Mouse (Mus musculus): ENCODE data around the gene Olfr116. TPM values are rescaled to one million over a fixed set of nuclear protein-coding genes. Genes with fewer than 3 reads are reported as not detected.

Olfr116 gene
- not detected in 2 replicates for polyA plus RNA-seq (2015; fragmentation: Nextera tagmentation; extraction: Ambion mirVana)

DNA sequence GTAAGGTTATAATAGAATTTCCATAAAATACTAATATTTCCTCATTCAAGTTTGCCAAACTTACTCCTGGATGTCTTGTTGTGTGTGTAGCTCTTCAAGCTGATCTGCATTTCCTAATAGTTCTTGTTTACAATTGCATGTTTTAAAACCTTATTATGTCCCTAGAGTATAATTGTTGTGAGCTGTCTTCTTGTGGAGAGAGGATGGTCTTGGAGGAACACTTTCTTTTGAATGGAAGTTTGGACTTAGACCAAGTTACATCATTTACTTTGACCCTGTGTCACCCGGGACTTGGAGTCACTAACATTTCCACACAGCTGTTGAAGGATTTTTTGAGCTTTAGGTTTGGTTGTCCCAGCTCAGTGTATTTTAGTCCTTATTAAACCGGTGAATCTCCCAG lies at the start of gene Olfr116, which contains the start of gene Olfr115:
Gene Olfr116 (minus strand): TSS at position 191 of the 400 bp plus-strand sequence.
Gene Olfr115 (minus strand): TSS at position 101 of the 400 bp plus-strand sequence.
- H3K27ac ChIP-seq: no peak within 1 kb of the TSS
- H3K27me3 ChIP-seq: no peaks in the 10 kb centered on the region
- no peak for ATAC-seq
- H3K9me3 ChIP-seq (replicated peaks): peaks cover 5% of the 10 kb centered on the region; the same call in 1 of the 2 replicates
- no peak within 1 kb of the TSS for H3K9ac ChIP-seq
- H3K4me1 ChIP-seq: no peaks in the 10 kb centered on the region
- no peak within 1 kb of the TSS for H3K4me3 ChIP-seq
- H3K36me3 ChIP-seq (ENCODE audit: poor library complexity, severe bottlenecking): no peaks in the 10 kb centered on the region
- no peak within 1 kb of the TSS for H3K4me2 ChIP-seq
- WGBS: 77% methylated on average over 2 of the region's 2 CpGs

- Histone ChIP-seq H3K36me3 (ENCODE audit: poor library complexity, severe bottlenecking) (no peaks in the 10 kb centered on the region), H3K9ac (no peak within 1 kb of the TSS), H3K27me3 (no peaks in the 10 kb centered on the region), H3K27ac (no peak within 1 kb of the TSS), H3K9me3 (replicated peaks) (no peaks in the 10 kb centered on the region), H3K4me3 (no peak within 1 kb of the TSS), H3K4me1 (no peaks in the 10 kb centered on the region), H3K4me2 (no peak within 1 kb of the TSS)
- 67% methylated on average over 2 of the region's 2 CpGs for WGBS
- ATAC-seq: no peak
Measured at GRCm38 (mm10) chr17:37666688-37667087, 39.7 kb upstream of the Olfr116 start, which contains the start of gene Olfr118. Gene Olfr118 (plus strand): TSS chr17:37666988.

DNA sequence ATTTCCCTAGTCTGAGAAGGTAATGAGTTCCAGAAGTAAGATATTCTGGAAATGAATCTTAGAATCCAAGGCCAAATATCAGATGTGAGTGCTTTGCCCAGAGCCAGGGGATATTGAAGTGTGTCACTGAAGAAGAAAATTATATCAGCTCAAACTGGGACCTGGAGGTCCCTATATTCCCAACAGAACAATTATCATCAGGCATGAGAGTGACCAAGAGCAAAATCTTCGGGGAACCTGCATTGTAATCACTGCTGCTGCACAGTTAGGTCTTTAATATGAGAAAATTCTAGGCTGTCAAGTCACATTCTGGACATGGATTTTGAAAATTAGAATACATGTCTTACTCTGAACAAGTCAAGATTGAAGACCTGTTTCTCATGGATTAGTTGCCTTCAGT lies 36.7 kb upstream of the Olfr116 start, which contains the start of gene Olfr117:
Gene Olfr117 (minus strand): TSS at position 101 of the 400 bp plus-strand sequence.
- no peak within 1 kb of the TSS for H3K9ac ChIP-seq
- no peak within 1 kb of the TSS for H3K4me3 ChIP-seq
- no peaks in the 10 kb centered on the region for H3K27me3 ChIP-seq
- H3K4me1 ChIP-seq: no peaks in the 10 kb centered on the region
- H3K4me2 ChIP-seq: no peak within 1 kb of the TSS
- no peak within 1 kb of the TSS for H3K27ac ChIP-seq
- H3K36me3 ChIP-seq (ENCODE audit: poor library complexity, severe bottlenecking): no peaks in the 10 kb centered on the region
- 69% methylated on average over 1 of the region's 1 CpGs for WGBS
- H3K9me3 ChIP-seq (replicated peaks): no peaks in the 10 kb centered on the region
- no peak for ATAC-seq

- Histone ChIP-seq H3K27ac (no peak within 1 kb of the TSS), H3K36me3 (ENCODE audit: poor library complexity, severe bottlenecking) (no peaks in the 10 kb centered on the region), H3K4me2 (no peak within 1 kb of the TSS), H3K4me3 (no peak within 1 kb of the TSS), H3K4me1 (no peaks in the 10 kb centered on the region), H3K9me3 (replicated peaks) (no peaks in the 10 kb centered on the region), H3K27me3 (no peaks in the 10 kb centered on the region), H3K9ac (no peak within 1 kb of the TSS)
- no peak for ATAC-seq
Measured at GRCm38 (mm10) chr17:37592643-37593042, 34.4 kb downstream of the Olfr116 start, which contains the start of gene Olfr114. Gene Olfr114 (minus strand): TSS chr17:37592743.

GRCm38 (mm10) chr17:37577563-37577962 lies 49.4 kb downstream of the Olfr116 start, which contains the start of gene Olfr113:
Gene Olfr113 (minus strand): TSS chr17:37577663.
- no peak within 1 kb of the TSS for H3K27ac ChIP-seq
- H3K4me2 ChIP-seq: no peak within 1 kb of the TSS
- H3K36me3 ChIP-seq (ENCODE audit: poor library complexity, severe bottlenecking): no peaks in the 10 kb centered on the region
- no peak for ATAC-seq
- no peaks in the 10 kb centered on the region for H3K4me1 ChIP-seq
- H3K4me3 ChIP-seq: no peak within 1 kb of the TSS
- no peak within 1 kb of the TSS for H3K9ac ChIP-seq
- H3K9me3 ChIP-seq (replicated peaks): no peaks in the 10 kb centered on the region
- no peaks in the 10 kb centered on the region for H3K27me3 ChIP-seq

Other genes starting within 250 kb of the Olfr116 start
- not detected in 2 replicates for gene Olfr105-ps, start 248.2 kb downstream of the Olfr116 start, polyA plus RNA-seq (2015; fragmentation: Nextera tagmentation; extraction: Ambion mirVana)
- gene Olfr106-ps, start 236.8 kb downstream of the Olfr116 start, polyA plus RNA-seq (2015; fragmentation: Nextera tagmentation; extraction: Ambion mirVana): not detected in 2 replicates
- not detected in 2 replicates for gene Olfr107, start 228.0 kb downstream of the Olfr116 start, polyA plus RNA-seq (2015; fragmentation: Nextera tagmentation; extraction: Ambion mirVana)
- gene Olfr108, start 181.7 kb downstream of the Olfr116 start, polyA plus RNA-seq (2015; fragmentation: Nextera tagmentation; extraction: Ambion mirVana): not detected in 2 replicates
- gene Olfr109, start 168.3 kb downstream of the Olfr116 start, polyA plus RNA-seq (2015; fragmentation: Nextera tagmentation; extraction: Ambion mirVana): not detected in 2 replicates
- gene H2-M2, start 143.6 kb downstream of the Olfr116 start, polyA plus RNA-seq (2015; fragmentation: Nextera tagmentation; extraction: Ambion mirVana): not detected in 2 replicates
- gene Olfr110, start 134.7 kb downstream of the Olfr116 start, polyA plus RNA-seq (2015; fragmentation: Nextera tagmentation; extraction: Ambion mirVana): not detected in 2 replicates
- not detected in 2 replicates for gene Olfr111, start 119.2 kb downstream of the Olfr116 start, polyA plus RNA-seq (2015; fragmentation: Nextera tagmentation; extraction: Ambion mirVana)
- not detected in 2 replicates for gene Olfr112, start 57.7 kb downstream of the Olfr116 start, polyA plus RNA-seq (2015; fragmentation: Nextera tagmentation; extraction: Ambion mirVana)
- not detected in 2 replicates for gene Olfr113, start 49.5 kb downstream of the Olfr116 start, polyA plus RNA-seq (2015; fragmentation: Nextera tagmentation; extraction: Ambion mirVana)
- not detected in 2 replicates for gene Olfr114, start 34.5 kb downstream of the Olfr116 start, polyA plus RNA-seq (2015; fragmentation: Nextera tagmentation; extraction: Ambion mirVana)
- gene Olfr115, start 90 bp downstream of the Olfr116 start, polyA plus RNA-seq (2015; fragmentation: Nextera tagmentation; extraction: Ambion mirVana): not detected in 2 replicates
- not detected in 2 replicates for gene Olfr117, start 36.6 kb upstream of the Olfr116 start, polyA plus RNA-seq (2015; fragmentation: Nextera tagmentation; extraction: Ambion mirVana)
- gene Olfr118, start 39.8 kb upstream of the Olfr116 start, polyA plus RNA-seq (2015; fragmentation: Nextera tagmentation; extraction: Ambion mirVana): not detected in 2 replicates
- gene Olfr119, start 69.4 kb upstream of the Olfr116 start, polyA plus RNA-seq (2015; fragmentation: Nextera tagmentation; extraction: Ambion mirVana): not detected in 2 replicates
- gene Olfr120, start 94.6 kb upstream of the Olfr116 start, polyA plus RNA-seq (2015; fragmentation: Nextera tagmentation; extraction: Ambion mirVana): not detected in 2 replicates
- gene Olfr121, start 121.7 kb upstream of the Olfr116 start, polyA plus RNA-seq (2015; fragmentation: Nextera tagmentation; extraction: Ambion mirVana): not detected in 2 replicates
- not detected in 2 replicates for gene Olfr122, start 141.4 kb upstream of the Olfr116 start, polyA plus RNA-seq (2015; fragmentation: Nextera tagmentation; extraction: Ambion mirVana)
- gene Olfr123, start 166.3 kb upstream of the Olfr116 start, polyA plus RNA-seq (2015; fragmentation: Nextera tagmentation; extraction: Ambion mirVana): not detected in 2 replicates
- not detected in 2 replicates for gene Olfr124, start 172.7 kb upstream of the Olfr116 start, polyA plus RNA-seq (2015; fragmentation: Nextera tagmentation; extraction: Ambion mirVana)
- gene Olfr125, start 205.8 kb upstream of the Olfr116 start, polyA plus RNA-seq (2015; fragmentation: Nextera tagmentation; extraction: Ambion mirVana): not detected in 2 replicates
- gene Olfr126, start 220.3 kb upstream of the Olfr116 start, polyA plus RNA-seq (2015; fragmentation: Nextera tagmentation; extraction: Ambion mirVana): not detected in 2 replicates